7 mouse cellular contexts compared by ENCODE assay signal in the genomic region with DNA sequence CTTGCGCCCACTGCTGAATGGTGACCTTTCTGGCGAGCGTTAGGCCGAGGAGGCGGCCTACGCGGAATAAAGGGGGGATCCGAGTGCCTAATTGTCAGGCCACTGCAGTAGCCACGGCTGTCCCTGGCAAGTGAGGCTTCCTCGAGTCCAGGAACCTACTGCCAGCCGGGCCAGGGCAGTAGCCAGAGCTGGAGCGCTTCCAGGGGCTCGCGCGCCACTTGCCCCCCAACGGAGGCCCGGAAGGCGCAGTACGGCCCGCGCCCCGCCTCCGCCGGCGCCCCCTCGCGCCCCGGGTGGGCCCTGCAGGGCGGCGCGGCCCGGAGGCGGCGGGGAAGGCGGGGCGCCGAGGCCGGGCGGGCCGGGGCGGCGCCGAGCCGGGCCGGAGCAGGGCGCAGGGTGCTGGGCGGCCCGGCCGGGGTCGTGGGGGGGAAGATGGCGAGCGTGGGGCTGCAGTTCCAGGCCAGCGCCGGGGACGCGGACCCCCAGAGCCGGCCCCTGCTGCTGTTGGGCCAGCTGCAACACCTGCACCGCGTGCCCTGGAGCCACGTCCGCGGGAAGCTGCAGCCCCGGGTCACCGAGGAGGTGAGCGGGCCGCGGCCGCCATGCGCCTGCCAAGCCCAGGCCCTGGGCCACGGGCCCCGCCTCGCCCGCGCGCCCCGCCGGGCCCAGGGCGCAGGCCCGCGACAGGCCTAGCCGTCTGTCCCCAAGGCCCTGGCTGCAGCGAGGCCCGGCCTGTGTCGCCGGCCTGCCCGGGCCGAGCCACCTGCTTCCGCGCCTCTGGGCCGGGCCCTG. TPM values are rescaled to one million over a fixed set of nuclear protein-coding genes. Genes with fewer than 3 reads are reported as not detected.
DNase-seq lines count a peak whose midpoint lies in the region; ATAC-seq and TF ChIP-seq lines count a peak whose summit lies in the region.

A gene (plus strand): TSS at position 359 of the 792 bp plus-strand sequence.

- no peaks in the 10 kb centered on the region for H3K27me3 ChIP-seq in intestine, embryonic 15.5 days (replicated peaks)
- H3K27me3 ChIP-seq in small intestine, adult 2 months (ENCODE audit: control insufficient read depth, insufficient read depth, low read length), result no peaks in the 10 kb centered on the region

- H3K9me3 ChIP-seq in intestine, embryonic 15.5 days, result no peaks in the 10 kb centered on the region

- peak; percentile 84 for DNase-seq in adrenal gland, postnatal 14 days
- DNase-seq in embryo, embryonic 9.5 days (ENCODE audit: extremely low spot score), result peak; percentile 69
- DNase-seq in gastrocnemius, postnatal 4 days (ENCODE audit: low spot score in 2 of 2), result peak; percentile 69 to 80
- peak; percentile 34 to 49 for DNase-seq in left cerebral cortex, postnatal 36 days (ENCODE audit: low spot score in 2 of 2)
- DNase-seq in mesoderm, embryonic 11.5 days (ENCODE audit: low read depth, low spot score), result peak; percentile 40

- intact Hi-C loops in left cerebral cortex, postnatal 36 days (cut with DNase I), result loop anchor here (5.0 kb wide), 1 partner anchor 33 kb away; a partner anchor contains a TSS

- peak within 1 kb of the TSS; percentile 67 for H3K9ac ChIP-seq in intestine, embryonic 15.5 days

- peak; percentile 43; the same call in 1 of the 2 replicates for TF ChIP-seq CTCF in small intestine, adult 2 months (IDR thresholded peaks at IDR 0.05; ENCODE audit: extremely low read depth, insufficient read length, insufficient replicate concordance, low read depth, low read length)

- H3K4me3 ChIP-seq in intestine, embryonic 15.5 days (replicated peaks), result peak within 1 kb of the TSS; percentile 62
- peak within 1 kb of the TSS; percentile 90 for H3K4me3 ChIP-seq in small intestine, adult 2 months (ENCODE audit: low read depth, low read length)

- H3K36me3 ChIP-seq in intestine, embryonic 15.5 days, result 0 out of 2 replicates have a peak, but pooled peaks cover 5% of the 10 kb centered on the region
- peaks cover 15% of the 10 kb centered on the region for H3K36me3 ChIP-seq in small intestine, adult 2 months (ENCODE audit: control insufficient read depth, insufficient read depth, low read length)

- no peak; the same call in 1 of the 2 replicates for TF ChIP-seq POLR2A in small intestine, adult 2 months (IDR thresholded peaks at IDR 0.05; ENCODE audit: low read depth, low read length)

- H3K27ac ChIP-seq in intestine, embryonic 15.5 days, result peak within 1 kb of the TSS; percentile 30
- peak within 1 kb of the TSS; percentile 80 for H3K27ac ChIP-seq in small intestine, adult 2 months (ENCODE audit: insufficient read depth, low read depth, low read length)

- peak; percentile 95 for ATAC-seq in intestine, embryonic 15.5 days

- 2% methylated on average over 87 of the region's 90 CpGs for WGBS in intestine, embryonic 15.5 days
- WGBS in small intestine, adult 2 months, result 1% methylated on average over 90 of the region's 90 CpGs

- H3K4me2 ChIP-seq in intestine, embryonic 15.5 days (replicated peaks), result peak within 1 kb of the TSS; percentile 84

- peaks cover 11% of the 10 kb centered on the region for H3K4me1 ChIP-seq in intestine, embryonic 15.5 days (replicated peaks)
- H3K4me1 ChIP-seq in small intestine, adult 2 months (ENCODE audit: control insufficient read depth, insufficient read depth, insufficient read length, low read length), result peaks cover 21% of the 10 kb centered on the region

RNA-seq across cellular contexts. Expression of the gene that starts here (rescaled TPM):
- 65.4 and 71.0 TPM in 2 replicates for total RNA-seq in adrenal gland, postnatal 14 days (2021)
- 100 to 1,000 TPM; 121 to 126 TPM for total RNA-seq in gastrocnemius, postnatal 4 days (2021)
- 52.6 and 54.5 TPM in 2 replicates for polyA plus RNA-seq in intestine, embryonic 15.5 days (2015; fragmentation: Nextera tagmentation; extraction: Ambion mirVana)
- 10 to 100 TPM; 12.1 to 12.4 TPM for total RNA-seq in left cerebral cortex, postnatal 36 days (2021)
- 60.6 and 90.9 TPM in 2 replicates for polyA plus RNA-seq in small intestine, adult 2 months (2012; rRNA removed)

Comparison
In these comparisons a context has a peak if more than half of its experiments do, and no peak if none do; other contexts are left out.
1. Peak in every context shown above with its lines: DNase-seq, ATAC-seq, H3K4me3 ChIP-seq and H3K27ac ChIP-seq.